Mouse (Mus musculus): ENCODE results near the gene Bcl2l1. TPM values are rescaled to one million over a fixed set of nuclear protein-coding genes. Genes with fewer than 3 reads are reported as not detected.

The Bcl2l1 gene
- total and polyA plus RNA-seq, 3 experiments = 48.1 to 102 (median 51.9) TPM

GRCm38 (mm10) chr2:152806037-152806436 is 25.5 kb downstream of the Bcl2l1 start:
- WGBS = 12% methylated on average over 2 of the region's 2 CpGs
- H3K4me1 ChIP-seq (ENCODE audit: control insufficient read depth, insufficient read depth, low read length) = peaks cover 36% of the 10 kb centered on the region
- no peak overlapping the region for H3K9ac ChIP-seq (ENCODE audit: low read depth, low read length)
- H3K4me3 ChIP-seq = no peak overlapping the region
- TF ChIP-seq CTCF (IDR thresholded peaks at IDR 0.05) (no peak), EP300 (IDR thresholded peaks at IDR 0.05; ENCODE audit: insufficient read depth, low read depth, low read length) (peak; percentile 94), POLR2A (IDR thresholded peaks at IDR 0.05; ENCODE audit: insufficient read depth, low read depth, low read length) (no peak)
- H3K36me3 ChIP-seq (ENCODE audit: control insufficient read depth, insufficient read depth, low read length) = peaks cover 54% of the 10 kb centered on the region
- H3K79me2 ChIP-seq (replicated peaks; ENCODE audit: control insufficient read depth, insufficient read depth, low read length) = peaks cover 5% of the 10 kb centered on the region
- H3K27me3 ChIP-seq (ENCODE audit: control insufficient read depth, insufficient read depth, low read length) = no peaks in the 10 kb centered on the region
- peak in 1 of 2 experiments; percentile 50 for DNase-seq
- intact Hi-C loops (cut with DNase I) = loop anchor here (2.0 kb wide), 1 partner anchor 13 kb away; no protein-coding TSS in a partner anchor
- H3K27ac ChIP-seq = peak overlapping the region; percentile 52

- Histone ChIP-seq H3K4me1 (ENCODE audit: control insufficient read depth, insufficient read depth, low read length) (peaks cover 32% of the 10 kb centered on the region), H3K79me2 (replicated peaks; ENCODE audit: control insufficient read depth, insufficient read depth, low read length) (peaks cover 4% of the 10 kb centered on the region), H3K36me3 (ENCODE audit: control insufficient read depth, insufficient read depth, low read length) (peaks cover 50% of the 10 kb centered on the region), H3K4me3 (no peak overlapping the region), H3K27me3 (ENCODE audit: control insufficient read depth, insufficient read depth, low read length) (no peaks in the 10 kb centered on the region), H3K9ac (ENCODE audit: low read depth, low read length) (peak overlapping the region; percentile 26), H3K27ac (peak overlapping the region; percentile 52)
- TF ChIP-seq POLR2A (IDR thresholded peaks at IDR 0.05; ENCODE audit: insufficient read depth, low read depth, low read length) (no peak), EP300 (IDR thresholded peaks at IDR 0.05; ENCODE audit: insufficient read depth, low read depth, low read length) (no peak), CTCF (IDR thresholded peaks at IDR 0.05) (no peak)
- intact Hi-C loops (cut with DNase I) = no loop called here
- DNase-seq = no peak
- WGBS = 67% methylated on average over 5 of the region's 5 CpGs
These were observed 26.4 kb downstream of the Bcl2l1 start for GRCm38 (mm10) chr2:152805111-152805490.

- WGBS = 12% methylated on average over 6 of the region's 6 CpGs
- peaks cover 4% of the 10 kb centered on the region for H3K79me2 ChIP-seq (replicated peaks; ENCODE audit: control insufficient read depth, insufficient read depth, low read length)
- peak overlapping the region; percentile 52 for H3K27ac ChIP-seq
- H3K36me3 ChIP-seq (ENCODE audit: control insufficient read depth, insufficient read depth, low read length) = peaks cover 46% of the 10 kb centered on the region
- no peak for TF ChIP-seq EP300 (IDR thresholded peaks at IDR 0.05; ENCODE audit: insufficient read depth, low read depth, low read length)
- TF ChIP-seq POLR2A (IDR thresholded peaks at IDR 0.05; ENCODE audit: insufficient read depth, low read depth, low read length) = no peak
- TF ChIP-seq CTCF (IDR thresholded peaks at IDR 0.05) = no peak
- DNase-seq = no peak
- H3K27me3 ChIP-seq (ENCODE audit: control insufficient read depth, insufficient read depth, low read length) = no peaks in the 10 kb centered on the region
- intact Hi-C loops (cut with DNase I) = no loop called here
- H3K4me1 ChIP-seq (ENCODE audit: control insufficient read depth, insufficient read depth, low read length) = peaks cover 31% of the 10 kb centered on the region
- no peak overlapping the region for H3K9ac ChIP-seq (ENCODE audit: low read depth, low read length)
- H3K4me3 ChIP-seq = no peak overlapping the region
These were observed 27.0 kb downstream of the Bcl2l1 start for GRCm38 (mm10) chr2:152804408-152805110.

- no peaks in the 10 kb centered on the region for H3K27me3 ChIP-seq (ENCODE audit: control insufficient read depth, insufficient read depth, low read length)
- no peak overlapping the region for H3K4me3 ChIP-seq
- peak overlapping the region; percentile 2 for H3K27ac ChIP-seq
- no peak overlapping the region for H3K9ac ChIP-seq (ENCODE audit: low read depth, low read length)
- no peak for DNase-seq
- H3K79me2 ChIP-seq (replicated peaks; ENCODE audit: control insufficient read depth, insufficient read depth, low read length) = peaks cover 5% of the 10 kb centered on the region
- intact Hi-C loops (cut with DNase I) = no loop called here
- no peak for TF ChIP-seq EP300 (IDR thresholded peaks at IDR 0.05; ENCODE audit: insufficient read depth, low read depth, low read length)
- no peak for TF ChIP-seq POLR2A (IDR thresholded peaks at IDR 0.05; ENCODE audit: insufficient read depth, low read depth, low read length)
- no peak for TF ChIP-seq CTCF (IDR thresholded peaks at IDR 0.05)
- WGBS = 93% methylated on average over 5 of the region's 5 CpGs
- H3K36me3 ChIP-seq (ENCODE audit: control insufficient read depth, insufficient read depth, low read length) = peaks cover 37% of the 10 kb centered on the region
- H3K4me1 ChIP-seq (ENCODE audit: control insufficient read depth, insufficient read depth, low read length) = peaks cover 28% of the 10 kb centered on the region
These were observed 28.4 kb downstream of the Bcl2l1 start for GRCm38 (mm10) chr2:152803081-152803480.

- Histone ChIP-seq H3K27ac (no peak overlapping the region), H3K9ac (ENCODE audit: low read depth, low read length) (no peak overlapping the region), H3K36me3 (ENCODE audit: control insufficient read depth, insufficient read depth, low read length) (peaks cover 40% of the 10 kb centered on the region), H3K4me1 (ENCODE audit: control insufficient read depth, insufficient read depth, low read length) (peaks cover 33% of the 10 kb centered on the region), H3K79me2 (replicated peaks; ENCODE audit: control insufficient read depth, insufficient read depth, low read length) (peaks cover 9% of the 10 kb centered on the region), H3K4me3 (no peak overlapping the region), H3K27me3 (ENCODE audit: control insufficient read depth, insufficient read depth, low read length) (no peaks in the 10 kb centered on the region)
- no peak for DNase-seq
- TF ChIP-seq EP300 (IDR thresholded peaks at IDR 0.05; ENCODE audit: insufficient read depth, low read depth, low read length) (no peak), CTCF (IDR thresholded peaks at IDR 0.05) (no peak), POLR2A (IDR thresholded peaks at IDR 0.05; ENCODE audit: insufficient read depth, low read depth, low read length) (no peak)
- intact Hi-C loops (cut with DNase I) = no loop called here
- WGBS = 90% methylated on average over 10 of the region's 10 CpGs
These were observed 29.2 kb downstream of the Bcl2l1 start for GRCm38 (mm10) chr2:152802303-152802702.

- Histone ChIP-seq H3K9ac (ENCODE audit: low read depth, low read length) (no peak overlapping the region), H3K27ac (no peak overlapping the region), H3K79me2 (replicated peaks; ENCODE audit: control insufficient read depth, insufficient read depth, low read length) (peaks cover 10% of the 10 kb centered on the region), H3K4me3 (no peak overlapping the region), H3K36me3 (ENCODE audit: control insufficient read depth, insufficient read depth, low read length) (peaks cover 26% of the 10 kb centered on the region), H3K4me1 (ENCODE audit: control insufficient read depth, insufficient read depth, low read length) (peaks cover 24% of the 10 kb centered on the region), H3K27me3 (ENCODE audit: control insufficient read depth, insufficient read depth, low read length) (no peaks in the 10 kb centered on the region)
- intact Hi-C loops (cut with DNase I) = no loop called here
- TF ChIP-seq EP300 (IDR thresholded peaks at IDR 0.05; ENCODE audit: insufficient read depth, low read depth, low read length) (no peak), POLR2A (IDR thresholded peaks at IDR 0.05; ENCODE audit: insufficient read depth, low read depth, low read length) (no peak), CTCF (IDR thresholded peaks at IDR 0.05) (peak; percentile 22; the same call in 1 of the 2 replicates)
- no peak for DNase-seq
These were observed 30.8 kb downstream of the Bcl2l1 start for GRCm38 (mm10) chr2:152800762-152801113.
